Mouse (Mus musculus) kidney, postnatal 14 days (tissue): Measurements from ENCODE around the gene Zfp281.

Source experiments
- DNase-seq: peaks from one replicate; pipeline ENCODE4 v3.0.0; 2022; ENCODE audit warnings: mixed read lengths

Gene Zfp281

GRCm38 (mm10) chr1:136659917-136660316, 35.2 kb downstream of the Zfp281 start:
- no peak for DNase-seq

GRCm38 (mm10) chr1:136661511-136661910, 36.8 kb downstream of the Zfp281 start:
- DNase-seq, result no peak

- no peak for DNase-seq
Observed at GRCm38 (mm10) chr1:136661939-136662563, 37.4 kb downstream of the Zfp281 start.

GRCm38 (mm10) chr1:136664921-136665582, 40.4 kb downstream of the Zfp281 start:
- no peak for DNase-seq

GRCm38 (mm10) chr1:136666513-136666912, 41.8 kb downstream of the Zfp281 start:
- DNase-seq, result no peak

GRCm38 (mm10) chr1:136669926-136670325, 45.2 kb downstream of the Zfp281 start:
- no peak for DNase-seq

GRCm38 (mm10) chr1:136670421-136670820, 45.7 kb downstream of the Zfp281 start:
- DNase-seq, result no peak

GRCm38 (mm10) chr1:136671767-136672434, 47.2 kb downstream of the Zfp281 start:
- no peak for DNase-seq

GRCm38 (mm10) chr1:136672564-136672963, 47.9 kb downstream of the Zfp281 start:
- DNase-seq, result no peak

- DNase-seq, result no peak
Observed at GRCm38 (mm10) chr1:136673293-136673692, 48.6 kb downstream of the Zfp281 start.

GRCm38 (mm10) chr1:136674548-136675455, 50.1 kb downstream of the Zfp281 start:
- no peak for DNase-seq

- no peak for DNase-seq
Observed at GRCm38 (mm10) chr1:136675736-136676444, 51.2 kb downstream of the Zfp281 start.

- no peak for DNase-seq
Observed at GRCm38 (mm10) chr1:136676445-136676755, 51.7 kb downstream of the Zfp281 start.

GRCm38 (mm10) chr1:136677847-136678325, 53.2 kb downstream of the Zfp281 start:
- DNase-seq, result no peak

- no peak for DNase-seq
Observed at GRCm38 (mm10) chr1:136678836-136679235, 54.1 kb downstream of the Zfp281 start.
